Mouse (Mus musculus) C2C12 (cell line): ENCODE results near the gene Myh9.

Source experiments
- CTCF ChIP-seq: IDR thresholded peaks from one replicate; pipeline ENCODE4 v1.5.1; 2011; ENCODE audit not compliant: control insufficient read depth, insufficient read depth, insufficient read length
- USF1 ChIP-seq: IDR thresholded peaks from one replicate; pipeline ENCODE4 v1.6.1; 2011; ENCODE audit warnings: low read depth, mild to moderate bottlenecking, control low read depth, moderate library complexity

DNA sequence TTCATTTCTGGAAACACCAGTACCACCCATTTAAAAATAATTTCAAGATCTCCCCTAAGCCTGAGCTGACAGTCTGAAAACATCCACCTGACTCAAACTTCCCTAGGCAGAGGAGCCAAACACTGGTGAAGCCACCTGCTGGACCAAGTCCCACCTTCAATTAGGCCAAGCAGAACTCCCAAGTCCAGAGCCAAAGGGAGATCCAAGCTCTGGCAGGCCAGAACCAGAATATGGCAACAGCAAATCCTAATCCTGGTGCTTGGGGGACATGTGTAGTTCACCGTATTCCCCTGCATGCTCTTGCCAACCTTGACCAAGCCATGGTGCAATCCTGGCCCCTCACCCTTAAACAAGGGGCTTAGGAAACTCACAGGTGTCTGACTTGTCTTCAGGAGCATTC lies 17.7 kb downstream of the Myh9 start:
- TF ChIP-seq USF1: no peak
- TF ChIP-seq CTCF: no peak
